Mouse (Mus musculus): ENCODE data around the gene Btbd3.

GRCm38 (mm10) chr2:138476486-138476885 lies 220.1 kb downstream of the Btbd3 start:
- TF ChIP-seq POLR2A (IDR thresholded peaks at IDR 0.05; ENCODE audit: control insufficient read depth, extremely low read depth, insufficient read depth, low read length, poor library complexity), result no peak
- TF ChIP-seq CTCF (IDR thresholded peaks at IDR 0.05; ENCODE audit: borderline replicate concordance, control insufficient read depth, extremely low read depth, insufficient read depth, low read length, poor library complexity), result no peak
